Mouse (Mus musculus) kidney, postnatal 14 days (tissue): Measurements from ENCODE around the gene Qrich2.
"Not testable (repeated sequence)": the region's sequence is repeated elsewhere in the genome, so short reads cannot be mapped to it uniquely, and the experiment has no call there.

Experiments used
- DNase-seq: peaks from one replicate; pipeline ENCODE4 v3.0.0; 2022; ENCODE audit warnings: mixed read lengths

Qrich2 gene

DNA sequence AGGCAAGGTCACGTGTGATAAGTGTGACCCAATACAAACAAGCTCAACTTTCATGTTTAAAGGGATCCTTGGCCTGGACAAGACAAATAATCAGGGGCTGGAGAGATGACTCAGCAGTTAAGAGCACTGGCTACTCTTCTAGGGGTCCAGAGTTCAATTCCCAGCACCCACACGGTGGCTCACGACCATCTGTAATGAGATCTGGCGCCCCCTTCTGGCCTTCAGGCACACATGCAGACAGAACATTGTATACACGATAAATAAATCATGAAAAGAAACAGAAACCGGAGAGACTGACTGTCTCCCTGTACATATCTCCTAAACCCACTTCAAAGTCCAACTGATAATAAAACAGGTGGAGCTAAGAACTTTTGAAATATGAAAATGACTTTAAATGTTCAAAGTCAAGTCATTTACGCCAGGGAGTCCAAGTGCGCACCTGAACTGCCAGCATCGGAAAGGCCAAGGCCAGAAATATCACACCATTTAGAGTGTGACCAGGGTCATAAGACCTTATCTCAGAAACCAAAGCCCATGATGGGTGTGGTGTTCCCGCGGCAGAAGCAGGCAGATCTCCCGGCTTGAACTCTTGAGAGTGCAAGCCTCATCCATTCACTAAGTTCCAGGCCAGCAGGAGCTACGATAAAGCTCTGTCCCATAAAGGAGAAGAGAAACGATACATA lies 22.8 kb upstream of the Qrich2 start:
- no peak for DNase-seq

DNA sequence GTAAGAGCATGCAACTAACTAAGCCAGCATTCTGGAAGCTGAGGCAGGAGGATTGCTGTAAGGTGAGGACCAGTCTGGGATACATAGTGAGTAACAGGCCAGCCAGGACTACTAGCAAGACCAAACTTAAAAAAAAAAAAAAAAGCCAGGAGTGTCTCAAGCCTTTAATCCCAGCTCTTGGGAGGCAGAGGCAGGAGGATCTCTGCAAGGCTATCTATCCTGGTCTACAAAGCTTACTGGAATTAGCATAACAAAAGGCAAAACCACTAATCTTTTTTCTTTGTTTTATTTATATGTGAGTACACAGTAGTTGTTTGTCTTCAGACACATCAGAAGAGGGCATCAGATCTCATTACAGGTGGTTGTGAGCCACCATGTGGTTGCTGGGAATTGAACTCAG lies 22.2 kb upstream of the Qrich2 start:
- DNase-seq, result no peak

DNA sequence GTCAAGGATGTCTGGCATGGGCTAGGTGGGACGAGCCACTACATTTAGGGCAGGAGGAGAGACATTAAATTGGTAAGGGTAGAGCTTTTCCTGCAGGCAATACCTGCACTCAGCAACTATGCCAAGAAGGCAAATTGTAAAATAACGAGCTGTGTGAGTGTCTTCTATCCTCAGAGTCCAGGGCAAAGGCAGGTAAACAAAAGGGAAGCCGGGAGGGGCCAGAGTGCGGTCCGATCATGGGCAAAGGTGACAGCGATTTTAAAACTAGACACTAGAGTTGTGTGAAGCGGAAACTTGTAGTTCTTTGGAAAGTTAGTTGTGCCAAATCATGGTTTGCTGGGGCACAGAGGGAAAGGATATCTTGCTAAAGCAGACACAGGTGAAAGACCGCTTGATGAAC lies 18.2 kb upstream of the Qrich2 start:
- no peak for DNase-seq

DNA sequence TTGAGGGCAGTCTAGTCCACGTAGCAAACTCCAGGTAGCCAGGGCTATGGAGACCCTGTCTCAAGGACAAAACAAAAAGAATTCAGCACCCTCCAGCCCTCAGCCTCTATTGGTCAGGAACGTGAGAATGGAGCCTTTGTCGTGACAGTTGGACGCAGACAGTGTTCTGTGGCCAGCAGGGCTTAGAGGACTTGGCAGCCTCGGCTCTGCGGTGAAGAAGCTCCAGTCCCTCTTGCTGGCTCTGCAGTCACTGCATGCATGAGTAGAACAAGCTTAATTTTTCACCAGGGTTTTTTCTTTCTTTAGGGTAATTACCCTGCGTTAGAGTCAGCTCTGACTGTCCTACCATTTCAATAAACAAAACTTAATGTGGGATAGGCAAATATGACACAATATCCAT lies 15.7 kb upstream of the Qrich2 start:
- DNase-seq, result no peak

DNA sequence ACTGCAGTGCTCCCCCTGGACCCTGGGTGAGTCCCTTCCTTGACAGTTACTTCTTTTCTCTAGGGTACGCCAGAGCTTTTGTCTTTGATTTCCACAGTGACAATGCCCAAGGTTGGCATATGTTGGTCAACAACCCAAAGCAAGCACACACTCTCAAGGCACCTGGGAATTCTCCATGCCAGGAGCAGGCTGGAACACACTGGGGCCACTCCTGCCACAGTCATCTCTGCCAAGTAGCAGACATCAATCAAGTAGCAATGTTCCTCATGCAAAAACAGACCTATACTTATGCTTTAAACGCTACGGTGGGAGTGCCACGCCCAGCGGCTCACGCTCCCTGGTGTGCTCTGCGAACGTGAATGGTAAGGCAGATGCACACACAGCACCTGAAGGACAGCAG lies 14.9 kb upstream of the Qrich2 start:
- no peak for DNase-seq

DNA sequence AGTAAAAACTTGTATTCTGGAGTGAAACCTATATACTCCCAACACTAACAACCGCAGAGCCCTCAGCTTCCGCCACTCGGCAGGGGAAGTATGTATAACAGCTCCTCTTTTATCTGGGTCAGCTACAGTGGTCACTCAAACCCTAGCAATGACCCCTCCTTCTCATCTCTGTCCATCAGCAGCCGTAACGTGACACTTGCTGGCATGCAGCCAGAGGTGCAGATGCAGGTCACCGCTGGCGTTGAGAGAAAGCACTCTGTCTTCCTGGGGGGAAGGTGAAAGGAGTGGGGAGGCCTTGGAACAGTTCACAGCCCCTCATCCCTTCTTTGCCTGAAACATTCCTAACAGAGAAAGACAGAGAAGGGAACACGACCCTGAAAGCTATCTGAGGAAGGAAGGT lies 13.8 kb upstream of the Qrich2 start:
- DNase-seq, result no peak

DNA sequence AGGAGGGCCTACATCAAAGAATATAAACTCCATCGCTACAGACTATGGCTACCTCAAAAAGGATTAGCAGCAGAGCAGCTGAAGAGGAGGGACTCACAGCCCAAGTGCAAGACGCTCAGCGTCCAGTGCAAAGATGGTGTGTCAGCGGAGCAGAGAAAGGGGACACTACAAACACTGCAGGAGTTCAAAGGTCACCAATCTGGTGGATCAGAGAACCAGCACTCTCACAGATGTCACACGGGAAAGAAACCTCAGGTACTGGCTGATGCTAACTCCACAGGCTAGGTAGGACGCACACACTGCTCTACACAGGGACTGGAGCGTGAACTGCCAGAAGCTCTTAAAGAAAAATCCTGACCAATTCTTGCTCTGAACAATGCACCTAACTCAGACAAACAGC lies 12.9 kb upstream of the Qrich2 start:
- no peak for DNase-seq

DNA sequence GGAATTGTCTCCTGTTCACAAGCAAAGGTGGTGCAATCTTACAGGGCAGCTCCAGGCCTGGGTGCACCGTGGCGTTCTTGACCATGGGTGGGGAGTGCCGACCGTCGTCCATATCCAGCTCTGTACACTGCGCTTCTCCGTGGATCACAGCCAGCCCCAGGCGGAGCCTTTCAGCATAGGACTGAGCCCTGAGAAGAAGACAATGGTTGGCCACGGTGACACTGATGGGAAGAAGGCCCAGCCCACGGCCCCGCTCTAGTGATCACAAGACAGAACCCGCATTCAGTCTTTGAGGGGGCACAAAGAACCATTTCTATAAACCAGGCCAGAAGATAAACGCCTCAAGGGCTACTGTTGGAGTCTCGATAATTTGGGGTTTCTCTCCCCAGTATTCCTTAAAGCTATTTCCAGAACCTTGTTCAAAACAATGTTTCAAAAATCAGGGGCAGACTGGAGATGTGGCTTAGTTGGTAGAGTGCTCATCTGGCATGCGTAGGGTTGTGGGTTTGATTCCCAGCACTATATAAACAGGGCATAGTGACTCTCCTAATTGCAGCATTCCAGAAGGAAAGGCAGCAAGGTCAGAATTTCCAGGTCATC lies 11.2 kb upstream of the Qrich2 start:
- DNase-seq, result no peak

DNA sequence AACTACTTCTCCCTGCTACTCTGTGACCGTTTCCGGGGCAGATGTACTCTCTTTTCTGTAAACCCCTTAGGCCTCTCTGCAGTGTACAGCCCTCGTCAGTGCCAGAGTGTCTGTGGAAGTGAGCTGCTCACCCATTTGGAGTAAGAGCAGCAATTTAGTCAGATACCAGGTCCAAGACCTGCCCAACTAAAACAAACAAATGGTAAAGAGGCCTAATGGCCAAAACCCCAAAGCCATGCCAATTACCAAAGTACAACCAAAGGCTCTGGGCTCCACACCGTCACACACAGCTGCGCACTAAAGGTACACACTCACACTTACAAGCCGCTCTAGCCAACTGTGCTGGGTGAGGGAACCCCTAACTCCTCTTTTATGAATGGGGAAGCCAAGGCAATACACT lies 10.7 kb upstream of the Qrich2 start:
- DNase-seq, result no peak

DNA sequence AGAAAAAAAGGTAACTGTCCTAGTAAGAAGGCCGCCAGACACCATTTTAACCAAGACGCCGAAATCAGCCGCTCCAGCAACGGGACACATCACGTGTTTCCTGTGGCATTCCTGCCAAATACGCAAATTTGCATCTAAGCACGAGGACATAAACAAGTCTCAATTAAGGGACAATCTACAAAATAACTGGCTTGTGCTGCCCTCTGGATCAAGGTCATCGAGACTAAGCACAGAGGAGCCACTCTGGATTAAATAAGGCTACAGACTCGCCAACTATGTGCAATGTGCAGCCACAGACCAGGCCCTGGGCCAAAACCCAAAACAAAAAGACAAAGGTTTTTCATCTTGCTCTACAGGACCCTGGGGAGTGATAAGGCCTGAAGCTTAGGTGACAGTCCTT lies 10.0 kb upstream of the Qrich2 start:
- DNase-seq, result peak; percentile 75

DNA sequence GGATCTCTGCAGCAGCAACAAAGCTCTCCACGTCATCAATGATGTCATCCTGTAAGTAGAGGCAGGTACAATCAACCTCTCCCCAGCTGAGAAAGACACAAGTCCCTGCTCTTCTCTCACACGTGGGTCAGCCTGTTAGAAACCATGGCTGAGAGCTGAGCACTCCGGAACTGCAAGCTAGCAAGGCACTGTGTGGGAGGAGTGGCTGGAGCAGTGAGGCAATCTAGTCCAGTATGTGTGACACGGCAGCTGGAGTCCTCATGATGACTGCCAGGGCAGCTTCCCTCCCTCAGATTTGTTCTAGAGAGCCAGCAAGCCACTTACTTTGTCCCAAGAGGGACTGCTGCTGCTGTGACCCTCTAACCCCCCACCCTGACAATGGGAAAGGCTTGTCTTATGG lies 6.2 kb upstream of the Qrich2 start:
- peak; percentile 53 for DNase-seq

DNA sequence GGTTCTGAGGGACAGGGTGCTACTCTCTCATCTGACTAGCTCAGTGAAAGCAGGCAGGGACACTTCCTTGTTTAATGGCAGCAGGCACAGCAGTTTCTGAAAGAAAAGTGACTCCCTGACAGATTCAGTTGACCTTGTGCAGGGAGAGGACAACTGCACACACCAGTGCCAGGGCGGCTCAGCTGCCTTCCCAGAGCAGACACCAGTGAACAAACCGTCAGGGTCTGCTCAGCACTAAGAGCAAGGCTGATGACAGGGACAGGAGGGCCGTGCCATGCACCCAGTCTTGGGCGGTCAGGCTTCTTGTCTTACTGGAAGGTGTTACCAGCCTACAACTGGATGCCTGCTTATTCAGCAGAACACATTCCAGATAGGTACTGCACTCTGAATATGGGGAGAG lies 4.9 kb upstream of the Qrich2 start:
- DNase-seq, result no peak

DNA sequence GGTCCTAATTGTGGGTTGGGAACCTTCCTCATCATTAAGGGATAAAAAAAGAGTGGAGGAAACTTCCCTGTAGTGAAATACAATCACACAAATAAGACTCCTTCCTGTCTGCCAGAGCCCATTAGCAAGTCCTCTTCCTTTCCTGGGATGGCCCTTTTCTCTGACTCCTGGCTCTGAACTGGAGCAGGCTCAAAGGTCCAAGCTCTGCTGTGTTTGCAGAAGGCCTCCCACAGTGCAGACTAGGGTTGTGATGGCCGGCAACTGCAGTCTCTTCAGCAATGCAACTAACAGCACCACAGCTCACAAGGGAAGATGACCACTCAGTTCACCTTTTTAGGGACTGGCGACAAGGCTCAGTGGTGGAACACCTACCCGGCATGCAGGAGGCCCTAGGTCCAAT lies 4.2 kb upstream of the Qrich2 start:
- DNase-seq, result peak; percentile 53

DNA sequence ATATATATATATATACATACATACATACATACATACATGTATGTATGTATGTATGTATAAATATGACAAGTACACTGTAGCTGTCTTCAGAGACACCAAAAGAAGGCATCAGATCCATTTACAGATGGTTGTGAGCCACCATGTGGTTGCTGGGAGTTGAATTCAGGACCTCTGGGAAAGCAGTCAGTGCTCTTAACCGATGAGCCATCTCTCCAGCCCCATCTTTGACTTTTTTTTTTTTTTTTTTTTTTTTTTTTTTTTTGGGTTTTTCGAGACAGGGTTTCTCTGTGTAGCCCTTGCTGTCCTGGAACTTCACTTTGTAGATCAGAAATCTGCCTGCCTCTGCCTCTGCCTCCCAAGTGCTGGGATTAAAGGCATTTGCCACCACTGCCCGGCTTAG lies 2.3 kb upstream of the Qrich2 start:
- DNase-seq, result not testable (repeated sequence)

DNA sequence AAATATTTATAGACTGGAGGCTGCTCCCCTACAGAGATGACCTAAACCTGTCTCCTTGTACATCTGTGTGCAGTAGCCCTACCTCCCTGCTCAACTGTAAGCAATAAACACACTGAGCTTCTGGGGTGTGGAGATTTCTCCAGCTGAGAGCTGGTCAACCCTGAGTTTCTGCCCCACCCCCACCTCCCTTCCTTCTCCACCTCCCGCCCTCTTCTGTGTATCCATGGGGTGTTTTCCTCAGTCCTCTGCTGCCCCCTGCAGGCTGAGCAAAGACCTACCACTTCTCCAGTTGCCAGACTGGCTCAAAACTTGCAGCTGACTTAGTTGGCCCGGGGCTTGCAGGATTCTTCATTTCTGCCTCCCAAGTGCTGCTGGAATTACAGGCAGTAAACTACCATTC lies 2.2 kb downstream of the Qrich2 start:
- peak; percentile 85 for DNase-seq

DNA sequence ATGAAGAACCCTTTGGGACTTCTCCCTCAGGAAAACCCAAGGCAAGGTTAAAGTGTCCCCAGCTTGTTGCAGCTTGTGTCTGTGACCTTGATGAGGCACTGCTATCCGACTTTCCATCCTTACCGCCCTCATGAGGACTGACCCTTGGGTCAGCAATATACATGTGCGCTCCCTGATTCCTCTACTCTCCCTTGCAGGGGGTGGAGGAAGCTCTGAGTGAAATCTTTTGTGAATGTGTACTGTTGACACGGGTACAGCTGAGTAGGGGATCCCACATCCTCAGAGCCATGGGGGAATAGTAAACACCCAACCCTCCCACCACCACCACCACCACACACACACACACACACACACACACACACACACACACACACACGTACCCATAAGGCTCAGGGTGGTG lies 2.7 kb downstream of the Qrich2 start:
- no peak for DNase-seq

DNA sequence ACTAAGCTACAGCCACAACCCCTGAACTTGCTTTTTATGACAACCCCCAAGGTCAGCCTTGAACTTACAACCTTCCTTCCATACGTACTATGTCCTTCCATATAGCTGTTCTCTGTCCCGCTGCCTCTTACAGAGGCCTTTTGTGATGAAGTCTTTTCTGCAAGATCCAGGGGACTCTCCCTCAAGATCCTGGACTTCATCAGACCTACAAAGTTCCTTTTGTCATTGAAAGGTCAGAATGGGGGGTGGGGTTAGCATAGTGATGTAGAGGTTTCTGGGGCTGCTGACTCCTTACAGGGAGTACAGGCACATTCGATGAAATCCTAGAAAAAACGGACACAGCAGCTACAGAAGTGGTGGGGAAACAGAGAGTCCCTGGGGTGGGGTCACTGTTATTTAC lies 6.3 kb downstream of the Qrich2 start:
- DNase-seq, result no peak

DNA sequence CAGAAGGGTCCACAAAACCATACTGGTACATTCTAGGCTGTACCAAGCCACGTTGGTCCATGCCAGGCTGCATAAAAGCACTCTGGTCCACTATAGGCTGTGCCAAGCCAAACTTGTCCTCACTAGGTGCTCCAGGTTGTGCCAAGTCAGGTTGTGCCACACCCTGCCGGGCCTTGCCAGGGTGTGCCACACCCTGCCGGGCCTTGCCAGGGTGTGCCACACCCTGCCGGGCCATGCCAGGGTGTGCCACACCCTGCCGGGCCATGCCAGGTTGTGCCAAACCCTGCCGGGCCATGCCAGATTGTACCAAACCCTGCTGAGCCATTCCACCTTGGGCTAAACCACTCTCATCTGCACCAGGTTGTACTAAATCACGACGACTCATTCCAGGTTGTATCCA lies 9.8 kb downstream of the Qrich2 start:
- DNase-seq, result no peak

DNA sequence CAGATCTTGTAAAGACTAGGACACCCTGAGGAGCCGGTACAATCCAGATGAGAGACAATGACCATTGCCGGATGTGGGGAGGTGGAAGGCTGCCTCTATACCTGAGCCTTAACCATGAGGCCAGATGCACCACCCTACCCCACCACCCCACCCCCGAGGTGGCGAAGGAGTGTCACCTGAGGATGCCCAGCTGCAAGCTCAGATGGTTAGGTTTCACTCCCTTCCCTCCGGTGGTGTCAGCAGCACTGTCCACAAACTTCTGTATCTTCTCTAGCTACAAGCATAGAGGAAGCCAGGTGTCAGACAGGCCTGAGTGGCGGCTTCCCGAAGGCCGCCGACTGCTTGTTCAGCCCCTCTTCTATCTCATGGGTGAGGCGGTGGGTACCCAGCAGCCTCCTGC lies 12.2 kb downstream of the Qrich2 start:
- DNase-seq, result no peak

DNA sequence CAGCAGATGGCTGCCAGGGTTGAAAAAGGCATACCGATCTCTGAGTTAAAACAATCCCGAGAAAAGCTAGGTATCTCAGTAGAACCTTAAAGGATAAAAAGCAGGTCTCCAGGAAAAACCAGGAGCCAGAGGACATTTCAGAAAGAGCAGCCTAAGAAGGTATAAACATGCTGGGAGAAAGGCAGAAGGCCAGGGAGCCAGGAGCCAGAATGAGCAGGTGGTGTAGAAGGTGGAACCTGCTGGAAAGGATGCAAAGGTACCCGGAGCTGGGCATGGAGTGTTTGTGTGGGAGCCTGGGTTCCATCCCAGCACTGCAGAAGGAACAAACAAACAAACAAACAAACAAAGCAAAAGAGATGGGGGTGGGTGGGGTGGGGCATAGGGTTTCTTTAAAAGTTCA lies 16.7 kb downstream of the Qrich2 start:
- DNase-seq, result no peak

DNA sequence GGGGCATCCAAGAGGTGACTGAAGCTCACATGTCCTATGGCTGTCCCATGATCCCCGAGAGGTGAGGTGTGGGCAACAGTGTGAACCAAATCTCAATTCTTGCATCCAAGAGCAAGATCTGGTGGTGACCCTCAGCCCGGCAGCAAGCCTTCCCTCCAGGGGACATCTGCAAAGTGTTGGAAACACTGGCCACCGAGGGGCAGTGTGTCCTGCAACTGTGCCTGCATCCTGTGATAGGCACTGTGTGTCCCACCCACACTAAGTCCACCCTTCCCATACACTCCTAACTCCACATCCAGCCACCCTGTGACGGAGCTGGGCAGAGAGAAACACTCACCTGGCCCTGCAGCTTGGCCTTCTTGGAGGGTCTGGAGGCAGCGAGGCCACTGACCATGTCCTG lies 18.2 kb downstream of the Qrich2 start:
- DNase-seq, result no peak

DNA sequence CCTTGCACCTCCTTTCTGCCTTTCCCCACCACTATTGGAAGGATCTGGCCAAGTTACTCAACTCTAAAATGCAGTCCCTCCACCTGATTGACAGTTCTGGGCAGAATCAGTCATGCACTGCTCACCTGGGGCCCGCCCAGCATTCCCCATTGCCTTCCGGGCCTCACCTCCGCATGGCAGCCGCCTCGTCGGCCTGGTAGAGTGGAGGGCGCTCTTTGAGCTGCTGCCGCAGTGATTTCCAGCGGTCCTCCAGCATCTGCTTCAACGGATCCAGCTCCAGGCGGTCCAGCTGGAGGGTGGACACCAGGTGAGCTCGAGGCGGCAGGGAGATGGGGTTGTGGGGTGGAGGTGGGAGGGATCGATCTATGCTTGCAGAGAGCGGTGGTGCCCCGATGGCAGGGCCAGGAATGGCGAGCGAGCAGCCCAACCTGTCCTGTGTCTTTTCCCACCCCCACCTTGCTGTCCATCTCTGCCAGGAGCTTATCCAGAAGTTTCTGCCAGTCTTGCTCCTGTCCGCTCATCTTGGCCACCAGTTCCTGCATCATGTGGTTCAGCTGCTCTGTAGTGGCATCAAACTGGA lies 19.6 kb downstream of the Qrich2 start:
- no peak for DNase-seq

DNA sequence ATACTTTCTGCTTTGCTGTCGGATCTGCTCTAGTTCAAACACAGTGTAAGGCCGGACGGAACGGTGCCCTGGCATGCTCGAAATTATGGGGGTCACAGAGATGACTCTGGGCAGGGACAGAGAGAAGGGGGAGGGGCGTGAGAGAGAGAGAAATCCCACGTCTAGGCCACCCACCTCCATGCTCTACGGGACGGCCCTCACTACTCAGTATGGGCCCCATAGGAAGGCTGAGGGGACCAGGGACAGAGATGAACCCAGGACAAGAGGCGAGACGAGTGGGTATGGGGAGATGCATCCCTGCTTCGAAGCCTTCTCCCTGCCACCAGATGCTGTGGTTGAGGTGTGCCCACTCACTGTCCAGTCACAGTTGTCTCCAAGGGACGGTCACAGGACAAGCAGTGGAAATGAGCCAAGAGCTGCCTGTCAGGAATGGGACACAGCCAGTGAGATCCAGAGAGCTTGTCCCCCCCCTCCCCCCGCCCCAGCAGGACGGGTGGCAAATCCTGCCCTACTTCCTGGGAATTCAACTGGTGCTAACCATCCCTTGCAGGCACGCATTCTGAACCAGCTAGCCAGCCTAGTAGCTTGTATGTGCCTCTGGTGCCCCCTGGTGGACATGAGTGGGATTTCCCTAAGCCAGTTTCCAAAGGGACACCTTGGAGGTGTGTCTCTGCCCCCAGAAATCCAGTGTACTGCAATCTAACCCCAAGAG lies 20.3 kb downstream of the Qrich2 start:
- DNase-seq, result peak; percentile 93

DNA sequence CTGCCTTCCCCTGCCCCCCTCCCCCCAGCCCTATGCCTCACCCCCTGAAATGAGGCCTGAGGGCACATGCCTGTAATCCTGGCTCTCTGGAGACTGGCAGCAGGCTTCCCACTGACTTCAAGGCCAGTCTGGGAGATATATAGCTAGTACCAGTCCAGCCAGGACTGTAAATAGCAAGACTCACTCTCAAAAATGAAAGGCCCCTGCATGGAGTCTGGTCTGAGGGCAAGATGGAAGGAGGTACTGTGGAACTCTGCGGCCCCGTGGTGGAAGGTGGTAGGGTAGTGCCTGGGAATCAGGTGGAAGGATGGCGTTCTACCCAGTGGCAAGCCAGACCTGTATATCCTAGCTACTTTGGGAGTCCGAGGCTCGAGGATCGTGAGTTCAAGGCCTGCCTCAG lies 22.1 kb downstream of the Qrich2 start:
- no peak for DNase-seq
